Mouse (Mus musculus) lung, adult 18-20 months (tissue): ENCODE data around the gene Apod.

Experiments used
- DNase-seq, 2 experiments: peaks; one replicate each; pipeline ENCODE4 v3.0.0; 2022; ENCODE audit warnings: mixed read lengths in 2 of 2

Apod gene

GRCm38 (mm10) chr16:31314497-31315233 lies at the start of gene Apod:
Gene Apod (minus strand): TSS chr16:31314808.
- no peak for DNase-seq

GRCm38 (mm10) chr16:31363685-31364436 lies 49.3 kb upstream of the Apod start:
- DNase-seq, result no peak

DNA sequence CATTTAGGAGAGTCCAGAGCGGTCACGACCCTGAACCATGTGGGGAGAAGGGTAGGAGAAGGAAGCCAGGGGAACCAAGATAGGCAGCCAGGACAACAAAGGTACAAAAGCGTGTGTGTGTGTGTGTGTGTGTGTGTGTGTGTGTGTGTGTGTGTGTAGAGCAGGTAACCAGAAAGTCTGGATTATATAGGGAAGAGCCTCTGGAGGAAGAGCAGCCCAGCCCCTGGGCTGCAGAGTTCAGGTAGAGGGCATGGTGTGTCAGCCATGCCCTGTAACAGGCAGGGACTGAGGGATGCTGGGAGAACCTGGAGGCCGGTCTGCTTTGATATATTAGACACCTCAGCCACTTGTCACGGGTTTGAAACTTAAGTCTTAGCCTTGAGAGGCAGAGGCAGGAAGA lies 44.9 kb upstream of the Apod start:
- DNase-seq, result no peak

DNA sequence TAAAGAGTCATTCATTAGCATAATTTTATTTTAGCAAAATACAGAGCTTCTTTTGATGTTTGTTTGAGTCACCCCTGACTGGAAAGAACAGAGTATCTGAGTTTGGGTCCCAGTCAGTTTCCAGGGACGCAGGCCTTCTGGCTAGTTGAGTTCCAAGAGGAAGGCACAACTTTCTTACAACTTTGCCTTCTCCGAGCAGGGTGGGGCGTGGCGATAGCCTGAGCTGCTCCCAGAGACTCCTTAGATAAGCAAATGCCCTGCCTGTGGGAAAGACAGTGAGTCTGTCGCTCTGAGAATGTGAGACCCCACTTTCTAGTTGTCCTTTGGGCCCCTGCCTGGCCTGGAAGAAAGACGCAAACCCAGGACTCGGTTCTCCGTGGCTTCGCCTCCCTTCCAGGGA lies 44.4 kb upstream of the Apod start:
- no peak for DNase-seq

GRCm38 (mm10) chr16:31358576-31358975 lies 44.0 kb upstream of the Apod start:
- DNase-seq, result no peak

DNA sequence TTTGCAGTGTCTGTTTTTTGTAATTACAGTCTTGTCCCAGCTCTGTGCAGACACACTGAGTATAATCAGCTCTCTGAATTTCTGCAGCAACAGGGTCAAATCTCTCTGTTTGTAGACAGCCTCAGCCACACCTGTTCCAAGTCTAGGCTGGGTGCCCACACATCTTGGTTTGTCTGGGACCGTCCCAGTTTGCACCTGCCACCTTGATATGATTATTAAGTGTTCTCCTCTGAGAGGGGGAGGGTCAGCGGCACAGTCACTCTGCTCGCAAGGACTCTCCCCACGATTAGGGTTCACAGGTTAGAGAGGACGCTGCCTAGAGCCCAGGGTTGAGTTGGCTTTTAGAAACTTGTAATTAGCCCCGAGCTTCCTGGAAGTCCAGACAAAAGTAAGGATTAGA lies 41.3 kb upstream of the Apod start:
- no peak for DNase-seq

DNA sequence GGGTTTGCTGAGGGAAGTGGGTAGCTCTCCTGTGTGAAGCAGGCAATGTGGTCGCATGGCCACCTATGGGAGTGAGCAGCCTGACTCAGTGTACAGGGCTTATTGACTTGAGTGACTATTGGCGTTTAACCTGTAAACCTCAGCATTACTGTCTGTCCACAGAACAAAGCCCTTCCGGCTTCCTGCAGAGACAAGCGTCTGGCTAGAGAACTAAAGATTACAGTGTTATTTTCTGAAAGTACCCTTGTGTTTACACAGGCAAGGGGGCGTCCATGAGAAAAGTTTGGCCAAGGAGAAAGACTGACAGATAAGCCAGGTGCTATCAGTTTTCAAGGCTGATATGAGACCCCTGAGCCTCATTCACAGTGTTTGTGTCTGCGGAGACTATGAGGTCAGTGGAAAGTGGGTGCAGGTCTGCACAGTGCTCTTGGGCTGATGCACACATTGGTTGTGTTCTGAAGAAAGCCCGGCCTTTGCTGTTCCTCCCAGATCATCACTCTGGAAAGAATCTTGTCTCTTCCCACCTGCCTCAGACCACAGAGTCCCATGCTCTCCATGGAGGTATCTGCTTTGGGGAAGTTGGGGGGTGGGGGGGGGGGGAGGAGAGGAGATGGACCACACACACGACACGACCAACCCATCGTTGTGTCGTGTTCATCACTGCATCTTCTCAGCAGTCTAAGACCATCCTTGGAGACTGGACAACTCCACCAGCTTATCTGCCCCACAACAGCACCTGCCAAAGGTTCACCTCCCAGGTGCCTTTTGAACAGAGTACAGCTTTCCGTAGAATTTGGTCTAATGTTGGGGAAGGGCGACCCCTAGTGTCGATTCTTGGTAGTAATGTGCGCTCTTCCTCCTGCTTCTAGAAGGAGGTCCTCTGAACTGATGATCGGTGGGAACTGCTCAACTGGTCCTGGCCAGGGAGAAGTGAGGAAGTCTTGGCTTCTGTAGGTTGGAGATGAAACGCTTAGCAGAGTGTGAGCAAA lies 40.0 kb upstream of the Apod start:
- DNase-seq, result peak; percentile 51 to 55

- peak; percentile 9 to 34 for DNase-seq
These were observed 38.4 kb upstream of the Apod start for GRCm38 (mm10) chr16:31352996-31353395.

- DNase-seq, result peak; percentile 45 to 67
These were observed 33.0 kb upstream of the Apod start for GRCm38 (mm10) chr16:31347581-31347980.

- no peak for DNase-seq
These were observed 28.4 kb upstream of the Apod start for GRCm38 (mm10) chr16:31342966-31343365.

GRCm38 (mm10) chr16:31342556-31342955 lies 27.9 kb upstream of the Apod start:
- DNase-seq, result no peak

GRCm38 (mm10) chr16:31339332-31339731 lies 24.7 kb upstream of the Apod start:
- DNase-seq, result no peak

DNA sequence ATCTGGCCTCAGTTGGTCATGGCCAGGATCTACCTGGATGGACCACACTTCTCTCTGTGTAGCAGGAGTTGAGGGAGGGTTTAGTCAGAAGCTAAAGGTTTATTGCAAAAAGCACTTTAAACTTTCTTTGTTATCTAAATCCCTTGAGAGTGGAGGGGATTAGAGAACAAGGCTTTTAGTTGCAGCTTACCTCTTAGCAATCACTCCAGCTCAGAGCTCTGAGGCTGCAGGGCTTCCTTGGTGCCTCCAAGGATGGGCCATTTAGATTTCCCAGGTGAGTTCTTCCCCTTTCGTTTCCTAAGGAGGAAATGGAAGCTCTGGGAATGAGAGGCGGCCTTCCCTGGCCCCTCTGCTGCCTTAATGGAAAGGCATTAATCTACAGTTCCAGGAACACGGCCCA lies 23.3 kb upstream of the Apod start:
- no peak for DNase-seq

DNA sequence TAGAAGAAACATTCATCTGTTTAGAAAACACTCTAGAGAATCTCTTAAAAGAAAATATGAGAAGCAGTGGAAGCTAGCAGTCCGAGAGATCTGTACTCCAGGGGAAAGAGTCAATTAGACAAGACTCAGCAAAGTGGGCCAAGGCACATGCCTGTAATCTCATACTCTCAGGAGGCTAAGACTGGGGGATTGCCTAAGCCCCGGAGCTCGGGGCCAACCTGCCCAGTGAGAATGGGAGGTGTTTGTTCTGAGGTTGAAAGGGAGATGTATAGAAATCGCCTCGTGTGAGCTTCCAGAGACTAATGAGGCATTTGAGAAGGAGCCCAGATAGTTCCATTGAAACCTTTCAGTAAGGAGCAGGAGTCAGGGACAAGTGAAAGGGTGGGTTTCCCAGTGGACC lies 20.2 kb upstream of the Apod start:
- DNase-seq, result no peak

GRCm38 (mm10) chr16:31332586-31332985 lies 18.0 kb upstream of the Apod start:
- no peak for DNase-seq

DNA sequence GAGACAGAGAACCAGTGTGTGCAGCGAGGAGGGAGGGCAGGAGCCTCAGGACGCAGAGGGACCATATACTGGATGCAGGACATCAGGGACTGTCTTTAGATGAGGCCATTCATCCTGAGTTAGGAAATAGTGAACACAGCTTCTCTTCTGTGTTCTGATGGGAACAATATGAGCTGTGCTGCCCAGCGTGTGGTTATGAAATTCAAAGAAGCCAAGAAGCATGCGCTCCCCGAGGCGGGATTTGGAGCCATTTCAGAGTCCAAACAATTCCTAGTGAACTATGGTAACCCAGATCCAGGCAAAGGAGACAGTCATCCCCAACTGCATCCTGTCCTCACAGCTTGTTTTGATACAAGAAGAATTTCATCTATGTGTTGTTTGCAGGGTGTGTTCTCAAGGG lies 16.4 kb upstream of the Apod start:
- peak; percentile 56 to 70 for DNase-seq

DNA sequence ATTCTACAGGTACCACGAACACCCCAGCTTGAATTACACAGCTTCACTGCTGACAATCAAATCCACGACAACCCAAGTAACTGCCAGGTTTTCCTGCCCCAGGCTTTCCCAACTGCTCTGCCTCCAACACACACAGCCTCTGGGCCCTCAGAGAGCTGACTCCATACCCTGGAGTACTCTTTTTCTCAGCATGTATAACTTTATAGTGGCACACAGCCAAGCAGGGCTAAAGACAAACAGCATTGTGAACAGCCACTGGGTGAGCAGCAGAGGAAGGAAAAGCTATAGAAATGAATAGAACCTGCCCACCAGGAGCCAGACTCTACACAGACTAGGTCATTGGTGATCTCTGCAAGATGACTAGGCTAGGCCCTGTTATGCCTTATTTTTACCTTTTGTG lies 15.1 kb upstream of the Apod start:
- no peak for DNase-seq

GRCm38 (mm10) chr16:31327891-31328290 lies 13.3 kb upstream of the Apod start:
- no peak for DNase-seq

DNA sequence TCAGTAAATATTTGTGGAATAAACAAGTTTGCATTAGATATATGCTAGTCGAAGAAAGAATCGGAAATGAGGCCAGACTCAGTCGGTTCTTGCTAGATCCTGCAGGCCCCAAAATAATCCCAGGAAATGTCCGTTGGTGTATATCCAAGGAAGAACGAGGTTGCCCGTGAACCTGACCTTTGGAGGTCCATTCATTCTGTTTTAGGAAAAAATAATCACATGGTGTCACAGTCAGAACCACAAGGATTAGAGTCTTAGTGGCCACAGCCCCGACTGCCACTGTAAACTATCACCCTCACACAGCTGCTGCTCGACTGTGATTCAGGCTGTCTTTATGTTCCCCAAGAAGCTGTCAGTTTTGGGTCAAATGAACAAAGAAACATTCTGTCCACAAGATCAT lies 12.8 kb upstream of the Apod start:
- no peak for DNase-seq

GRCm38 (mm10) chr16:31326679-31327078 lies 12.1 kb upstream of the Apod start:
- peak in 1 of 2 experiments; percentile 46 for DNase-seq

DNA sequence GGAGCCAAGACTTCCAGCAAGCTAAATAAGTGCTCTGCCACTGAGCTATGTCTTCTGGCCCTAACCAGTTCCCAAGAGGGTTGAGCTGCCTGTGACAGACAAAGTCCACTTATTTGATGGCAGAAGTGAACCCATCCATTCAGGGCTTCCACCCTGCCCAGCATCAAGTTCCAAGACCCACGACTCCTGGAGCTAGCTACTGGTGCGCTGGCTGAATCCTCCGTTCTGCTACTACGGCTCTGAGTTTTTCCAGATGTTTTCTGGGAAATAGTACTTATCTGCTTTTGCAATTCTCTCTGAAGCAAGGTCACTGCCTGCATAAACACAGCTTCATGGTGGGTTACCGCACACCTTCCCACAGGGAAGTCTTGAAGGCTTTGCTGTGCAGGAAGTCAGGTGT lies 11.4 kb upstream of the Apod start:
- peak; percentile 23 to 53 for DNase-seq

DNA sequence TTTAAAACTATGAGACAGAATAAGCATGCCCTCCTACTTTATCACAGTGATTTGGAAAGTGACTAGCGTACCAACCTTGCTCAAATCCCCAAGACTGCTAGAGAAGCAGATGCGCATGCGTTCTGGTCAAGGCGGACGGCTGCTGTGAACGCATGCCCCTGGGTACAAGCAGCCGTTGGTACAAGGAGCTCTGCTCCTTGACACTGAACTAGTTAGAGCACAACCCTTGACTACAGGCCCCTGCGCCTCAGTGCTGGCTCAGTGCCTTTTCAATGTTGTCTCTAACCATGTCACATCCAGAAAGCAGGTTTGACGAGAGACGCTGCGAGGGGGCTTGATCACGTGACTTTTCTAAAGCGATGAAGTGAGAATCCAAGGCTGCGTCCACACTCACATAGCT lies 10.5 kb upstream of the Apod start:
- DNase-seq, result no peak

GRCm38 (mm10) chr16:31321501-31321900 lies 6.9 kb upstream of the Apod start:
- DNase-seq, result no peak
